Mouse (Mus musculus): ENCODE measurements at regions not wholly inside any gene's neighbourhood (a gene's known extent, or its start where the extent isn't known, plus 50 kb on each side); places are given as distances from the start of the nearest gene placed in this dataset.
A peak's percentile ranks its signal among the peaks of the same experiment; 100 is the strongest.

- H3K4me2 ChIP-seq (ENCODE audit: low read depth, low read length) = no peak overlapping the region
- no peak for ATAC-seq (ENCODE audit: low read depth)
- WGBS = 70% methylated on average over 6 of the region's 6 CpGs
Observed at GRCm38 (mm10) chr3:15179079-15179812, 152.9 kb downstream of the Gm9733 start.

GRCm38 (mm10) chr3:15181111-15181510 is 151.0 kb downstream of the Gm9733 start:
- Histone ChIP-seq H3K4me3 (ENCODE audit: low read depth, low read length) (no peak overlapping the region), H3K27ac (replicated peaks; ENCODE audit: low read depth, low read length) (no peak overlapping the region), H3K36me3 (ENCODE audit: control insufficient read depth, insufficient read depth, low read length) (no peaks in the 10 kb centered on the region), H3K4me2 (ENCODE audit: low read depth, low read length) (no peak overlapping the region), H3K4me1 (ENCODE audit: control insufficient read depth, insufficient read depth, low read length) (no peaks in the 10 kb centered on the region), H3K9ac (ENCODE audit: low read depth, low read length) (no peak overlapping the region), H3K27me3 (replicated peaks; ENCODE audit: control insufficient read depth, insufficient read depth, low read length) (no peaks in the 10 kb centered on the region), H3K9me3 (ENCODE audit: control insufficient read depth, low read length) (no peaks in the 10 kb centered on the region)
- DNase-seq (ENCODE audit: low spot score) (no peak), ATAC-seq (ENCODE audit: low read depth) (no peak)
- 93% methylated on average over 5 of the region's 5 CpGs for WGBS

More at GRCm38 (mm10) chr3:15179079-15179812, 152.9 kb downstream of the Gm9733 start:
- Histone ChIP-seq H3K4me3 (ENCODE audit: low read depth, low read length) (no peak overlapping the region), H3K36me3 (ENCODE audit: control insufficient read depth, insufficient read depth, low read length) (no peaks in the 10 kb centered on the region), H3K9ac (ENCODE audit: low read depth, low read length) (no peak overlapping the region), H3K9me3 (ENCODE audit: control insufficient read depth, low read length) (no peaks in the 10 kb centered on the region), H3K27me3 (replicated peaks; ENCODE audit: control insufficient read depth, insufficient read depth, low read length) (no peaks in the 10 kb centered on the region), H3K27ac (replicated peaks; ENCODE audit: low read depth, low read length) (no peak overlapping the region), H3K4me1 (ENCODE audit: control insufficient read depth, insufficient read depth, low read length) (no peaks in the 10 kb centered on the region)
- DNase-seq (ENCODE audit: low spot score) = no peak

- Histone ChIP-seq H3K36me3 (ENCODE audit: control insufficient read depth, insufficient read depth, low read length) (no peaks in the 10 kb centered on the region), H3K27me3 (replicated peaks; ENCODE audit: control insufficient read depth, insufficient read depth, low read length) (no peaks in the 10 kb centered on the region), H3K4me1 (ENCODE audit: control insufficient read depth, insufficient read depth, low read length) (no peaks in the 10 kb centered on the region), H3K9ac (ENCODE audit: low read depth, low read length) (no peak overlapping the region), H3K9me3 (ENCODE audit: control insufficient read depth, low read length) (no peaks in the 10 kb centered on the region), H3K4me2 (ENCODE audit: low read depth, low read length) (no peak overlapping the region), H3K4me3 (ENCODE audit: low read depth, low read length) (no peak overlapping the region), H3K27ac (replicated peaks; ENCODE audit: low read depth, low read length) (no peak overlapping the region)
- peak; percentile 21 for DNase-seq (ENCODE audit: low spot score)
- ATAC-seq (ENCODE audit: low read depth) = no peak
- WGBS = 69% methylated on average over 3 of the region's 3 CpGs
Observed at GRCm38 (mm10) chr3:15186731-15187130, 145.4 kb downstream of the Gm9733 start.

- Histone ChIP-seq H3K9ac (ENCODE audit: low read depth, low read length) (no peak overlapping the region), H3K4me3 (ENCODE audit: low read depth, low read length) (no peak overlapping the region)
- DNase-seq (ENCODE audit: low spot score) = peak; percentile 92
Observed at GRCm38 (mm10) chr3:15194362-15194761, 137.7 kb downstream of the Gm9733 start.

GRCm38 (mm10) chr3:15196101-15196500 is 136.0 kb downstream of the Gm9733 start:
- H3K4me2 ChIP-seq (ENCODE audit: low read depth, low read length) = no peak overlapping the region
- ATAC-seq (ENCODE audit: low read depth) = no peak
- H3K4me3 ChIP-seq (ENCODE audit: low read depth, low read length) = no peak overlapping the region
- H3K4me1 ChIP-seq (ENCODE audit: control insufficient read depth, insufficient read depth, low read length) = no peaks in the 10 kb centered on the region
- H3K9me3 ChIP-seq (ENCODE audit: control insufficient read depth, low read length) = no peaks in the 10 kb centered on the region
- 61% methylated on average over 1 of the region's 1 CpGs for WGBS
- H3K27me3 ChIP-seq (replicated peaks; ENCODE audit: control insufficient read depth, insufficient read depth, low read length) = no peaks in the 10 kb centered on the region
- DNase-seq (ENCODE audit: low spot score) = no peak
- no peak overlapping the region for H3K27ac ChIP-seq (replicated peaks; ENCODE audit: low read depth, low read length)
- H3K9ac ChIP-seq (ENCODE audit: low read depth, low read length) = no peak overlapping the region
- H3K36me3 ChIP-seq (ENCODE audit: control insufficient read depth, insufficient read depth, low read length) = no peaks in the 10 kb centered on the region

More at GRCm38 (mm10) chr3:15194362-15194761, 137.7 kb downstream of the Gm9733 start:
- H3K27ac ChIP-seq (replicated peaks; ENCODE audit: low read depth, low read length) = no peak overlapping the region
- WGBS = 2% methylated on average over 7 of the region's 7 CpGs
- peak; percentile 84 for ATAC-seq (ENCODE audit: low read depth)
- no peaks in the 10 kb centered on the region for H3K36me3 ChIP-seq (ENCODE audit: control insufficient read depth, insufficient read depth, low read length)
- no peak overlapping the region for H3K4me2 ChIP-seq (ENCODE audit: low read depth, low read length)
- no peaks in the 10 kb centered on the region for H3K4me1 ChIP-seq (ENCODE audit: control insufficient read depth, insufficient read depth, low read length)
- no peaks in the 10 kb centered on the region for H3K9me3 ChIP-seq (ENCODE audit: control insufficient read depth, low read length)
- H3K27me3 ChIP-seq (replicated peaks; ENCODE audit: control insufficient read depth, insufficient read depth, low read length) = no peaks in the 10 kb centered on the region

- H3K27me3 ChIP-seq (replicated peaks; ENCODE audit: control insufficient read depth, insufficient read depth, low read length) = no peaks in the 10 kb centered on the region
- no peak overlapping the region for H3K27ac ChIP-seq (replicated peaks; ENCODE audit: low read depth, low read length)
- DNase-seq (ENCODE audit: low spot score) (no peak), ATAC-seq (ENCODE audit: low read depth) (no peak)
- WGBS = 83% methylated on average over 3 of the region's 3 CpGs
- H3K4me2 ChIP-seq (ENCODE audit: low read depth, low read length) = no peak overlapping the region
- no peaks in the 10 kb centered on the region for H3K36me3 ChIP-seq (ENCODE audit: control insufficient read depth, insufficient read depth, low read length)
- H3K4me3 ChIP-seq (ENCODE audit: low read depth, low read length) = no peak overlapping the region
- no peak overlapping the region for H3K9ac ChIP-seq (ENCODE audit: low read depth, low read length)
- no peaks in the 10 kb centered on the region for H3K9me3 ChIP-seq (ENCODE audit: control insufficient read depth, low read length)
- H3K4me1 ChIP-seq (ENCODE audit: control insufficient read depth, insufficient read depth, low read length) = no peaks in the 10 kb centered on the region
Observed at GRCm38 (mm10) chr3:15198086-15198485, 134.0 kb downstream of the Gm9733 start.

GRCm38 (mm10) chr3:15200309-15200708 is 131.8 kb downstream of the Gm9733 start:
- Histone ChIP-seq H3K27ac (replicated peaks; ENCODE audit: low read depth, low read length) (no peak overlapping the region), H3K4me2 (ENCODE audit: low read depth, low read length) (no peak overlapping the region), H3K4me3 (ENCODE audit: low read depth, low read length) (no peak overlapping the region), H3K27me3 (replicated peaks; ENCODE audit: control insufficient read depth, insufficient read depth, low read length) (no peaks in the 10 kb centered on the region), H3K36me3 (ENCODE audit: control insufficient read depth, insufficient read depth, low read length) (no peaks in the 10 kb centered on the region), H3K4me1 (ENCODE audit: control insufficient read depth, insufficient read depth, low read length) (no peaks in the 10 kb centered on the region), H3K9me3 (ENCODE audit: control insufficient read depth, low read length) (no peaks in the 10 kb centered on the region), H3K9ac (ENCODE audit: low read depth, low read length) (no peak overlapping the region)
- ATAC-seq (ENCODE audit: low read depth) (no peak), DNase-seq (ENCODE audit: low spot score) (no peak)
- 58% methylated on average over 1 of the region's 1 CpGs for WGBS

- ATAC-seq (ENCODE audit: low read depth) (no peak), DNase-seq (ENCODE audit: low spot score) (no peak)
- H3K9me3 ChIP-seq (ENCODE audit: control insufficient read depth, low read length) = no peaks in the 10 kb centered on the region
- H3K4me3 ChIP-seq (ENCODE audit: low read depth, low read length) = no peak overlapping the region
- no peaks in the 10 kb centered on the region for H3K36me3 ChIP-seq (ENCODE audit: control insufficient read depth, insufficient read depth, low read length)
- no peak overlapping the region for H3K4me2 ChIP-seq (ENCODE audit: low read depth, low read length)
- no peaks in the 10 kb centered on the region for H3K27me3 ChIP-seq (replicated peaks; ENCODE audit: control insufficient read depth, insufficient read depth, low read length)
- H3K4me1 ChIP-seq (ENCODE audit: control insufficient read depth, insufficient read depth, low read length) = no peaks in the 10 kb centered on the region
- no peak overlapping the region for H3K27ac ChIP-seq (replicated peaks; ENCODE audit: low read depth, low read length)
- H3K9ac ChIP-seq (ENCODE audit: low read depth, low read length) = no peak overlapping the region
Observed at GRCm38 (mm10) chr3:15200990-15201389, 131.1 kb downstream of the Gm9733 start.

- no peak overlapping the region for H3K9ac ChIP-seq (ENCODE audit: low read depth, low read length)
- no peak for DNase-seq (ENCODE audit: low spot score)
- H3K4me2 ChIP-seq (ENCODE audit: low read depth, low read length) = no peak overlapping the region
- H3K9me3 ChIP-seq (ENCODE audit: control insufficient read depth, low read length) = no peaks in the 10 kb centered on the region
- WGBS = 61% methylated on average over 7 of the region's 7 CpGs
- H3K36me3 ChIP-seq (ENCODE audit: control insufficient read depth, insufficient read depth, low read length) = no peaks in the 10 kb centered on the region
- no peak overlapping the region for H3K4me3 ChIP-seq (ENCODE audit: low read depth, low read length)
- no peaks in the 10 kb centered on the region for H3K4me1 ChIP-seq (ENCODE audit: control insufficient read depth, insufficient read depth, low read length)
- no peaks in the 10 kb centered on the region for H3K27me3 ChIP-seq (replicated peaks; ENCODE audit: control insufficient read depth, insufficient read depth, low read length)
- no peak overlapping the region for H3K27ac ChIP-seq (replicated peaks; ENCODE audit: low read depth, low read length)
- ATAC-seq (ENCODE audit: low read depth) = no peak
Observed at GRCm38 (mm10) chr3:15202760-15203159, 129.3 kb downstream of the Gm9733 start.
